Mouse (Mus musculus) heart, embryonic 16.5 days (tissue): ENCODE measurements around the gene Als2. TPM values are rescaled to one million over a fixed set of nuclear protein-coding genes. Genes with fewer than 3 reads are reported as not detected.

ENCODE experiments used
- ATAC-seq: fragments of 200-750 bp; cut with Nextera tagmentation; replicated peaks from 2 replicates; pipeline ENCODE4 v1.8.0; 2017; ENCODE audit warnings: moderate number of reproducible peaks; ENCODE audit not compliant: insufficient read depth, low FRiP score; ENCODE audit errors: extremely low read depth
- H3K27ac ChIP-seq: fragments of 300-500 bp; sonication (generic); 2 replicates; pipeline ENCODE4 v1.5.1; 2014; ENCODE audit warnings: mild to moderate bottlenecking, low read length, control low read depth, moderate library complexity
- H3K27me3 ChIP-seq: fragments of 300-500 bp; sonication (generic); 2 replicates; pipeline ENCODE4 v1.6.1; 2014; ENCODE audit warnings: low read length, mixed read lengths; ENCODE audit not compliant: control insufficient read depth, insufficient read depth
- H3K36me3 ChIP-seq: fragments of 300-500 bp; sonication (generic); 2 replicates; pipeline ENCODE4 v1.6.1; 2014; ENCODE audit not compliant: control insufficient read depth, insufficient read depth
- H3K4me1 ChIP-seq: fragments of 300-500 bp; sonication (generic); 2 replicates; pipeline ENCODE4 v1.6.1; 2014; ENCODE audit warnings: low read length, mixed read lengths; ENCODE audit not compliant: control insufficient read depth, insufficient read depth
- H3K4me2 ChIP-seq: fragments of 300-500 bp; sonication (generic); 2 replicates; pipeline ENCODE4 v1.6.1; 2014; ENCODE audit warnings: low read depth, mild to moderate bottlenecking, control low read depth, low read length
- H3K4me3 ChIP-seq: fragments of 300-500 bp; sonication (generic); 2 replicates; pipeline ENCODE4 v1.5.1; 2014; ENCODE audit warnings: mild to moderate bottlenecking, control low read depth, low read length
- H3K9ac ChIP-seq: fragments of 300-500 bp; sonication (generic); 2 replicates; pipeline ENCODE4 v1.6.1; 2014; ENCODE audit warnings: low read length, control low read depth
- H3K9me3 ChIP-seq: fragments of 300-500 bp; sonication (generic); replicated peaks from 2 replicates; pipeline ENCODE4 v1.6.1; 2016; ENCODE audit warnings: low read length; ENCODE audit not compliant: control insufficient read depth
- WGBS: fragments of 180-500 bp; shearing (Covaris S2); extraction: QIAGEN DNeasy Blood & Tissue Kit; methylation state at CpG from one replicate; pipeline ENCODE4 v1.1.7; 2014; 5-methylcytosine and 5-hydroxymethylcytosine counted together
- polyA plus RNA-seq: library from polyadenylated mRNA; unstranded; fragments of >200 nt; fragmentation: Nextera tagmentation; extraction: Ambion mirVana; gene quantifications from 2 replicates; pipeline ENCODE4 v1.2.1, GENCODE M21; 2015

Als2 gene
- polyA plus RNA-seq, 1 experiment from 2014 or later = 6.8 TPM

DNA sequence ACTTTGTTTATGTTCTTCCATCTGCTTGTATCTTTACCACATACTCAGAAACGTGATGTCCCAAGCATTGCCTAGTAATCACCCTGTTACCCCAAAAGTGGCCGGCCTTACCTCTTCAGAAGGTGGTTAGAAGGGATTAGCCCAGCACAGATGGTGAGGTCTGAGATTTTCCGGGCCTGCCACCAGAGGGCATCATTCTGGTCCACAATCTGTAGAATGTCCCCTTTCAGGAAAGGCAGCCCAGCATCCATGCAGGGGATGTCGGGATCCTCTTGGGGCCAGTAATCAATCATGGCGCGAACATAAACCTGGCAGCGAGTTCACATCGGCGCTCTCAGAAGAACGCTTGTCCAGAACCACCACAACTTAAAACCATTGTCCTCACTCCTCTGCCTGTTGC, 92.5 kb downstream of the Als2 start:
- 76% methylated on average over 10 of the region's 10 CpGs for WGBS
- no peak overlapping the region for H3K4me2 ChIP-seq
- H3K9ac ChIP-seq = no peak overlapping the region
- no peak overlapping the region for H3K4me3 ChIP-seq
- no peaks in the 10 kb centered on the region for H3K4me1 ChIP-seq
- no peaks in the 10 kb centered on the region for H3K36me3 ChIP-seq
- H3K27ac ChIP-seq = no peak overlapping the region
- H3K27me3 ChIP-seq = no peaks in the 10 kb centered on the region
- ATAC-seq = no peak
- H3K9me3 ChIP-seq = peaks cover 3% of the 10 kb centered on the region; the same call in 1 of the 2 replicates

- H3K4me3 ChIP-seq = no peak overlapping the region
- no peak overlapping the region for H3K4me2 ChIP-seq
- ATAC-seq = no peak
- no peaks in the 10 kb centered on the region for H3K36me3 ChIP-seq
- H3K9ac ChIP-seq = no peak overlapping the region
- H3K9me3 ChIP-seq = peaks cover 3% of the 10 kb centered on the region; the same call in 1 of the 2 replicates
- no peak overlapping the region for H3K27ac ChIP-seq
- no peaks in the 10 kb centered on the region for H3K4me1 ChIP-seq
- no peaks in the 10 kb centered on the region for H3K27me3 ChIP-seq
These were observed 94.2 kb downstream of the Als2 start for GRCm38 (mm10) chr1:59142809-59143208.

GRCm38 (mm10) chr1:59134419-59134818, 102.6 kb downstream of the Als2 start:
- 23% methylated on average over 5 of the region's 5 CpGs for WGBS
- ATAC-seq = peak; percentile 82
- Histone ChIP-seq H3K4me3 (no peak overlapping the region), H3K9ac (no peak overlapping the region), H3K27ac (no peak overlapping the region), H3K27me3 (peaks cover 10% of the 10 kb centered on the region; the same call in 1 of the 2 replicates), H3K9me3 (no peaks in the 10 kb centered on the region), H3K4me1 (peaks cover 7% of the 10 kb centered on the region; the same call in 1 of the 2 replicates), H3K36me3 (no peaks in the 10 kb centered on the region), H3K4me2 (peak overlapping the region; percentile 20; the same call in 1 of the 2 replicates)

DNA sequence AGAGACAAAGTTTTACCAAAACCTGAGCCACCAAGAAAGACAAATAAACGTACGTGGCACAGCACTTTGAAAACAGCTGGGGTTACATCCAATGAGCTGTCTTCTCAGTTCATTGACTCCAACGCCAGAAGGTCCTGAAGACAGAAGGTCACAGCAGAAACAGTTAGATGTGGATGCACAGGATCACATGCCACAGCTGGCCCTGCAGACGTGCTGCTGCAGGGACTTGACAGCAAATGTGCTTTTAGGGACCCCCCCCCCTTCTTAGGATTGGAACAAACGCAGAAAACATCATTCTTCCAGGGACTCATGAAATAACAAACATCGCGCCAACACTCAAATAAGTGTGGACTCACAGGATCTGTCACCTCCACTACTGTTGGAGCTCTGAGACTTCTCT, 108.2 kb downstream of the Als2 start:
- Histone ChIP-seq H3K27me3 (peaks cover 10% of the 10 kb centered on the region; the same call in 1 of the 2 replicates), H3K4me3 (no peak overlapping the region), H3K4me2 (no peak overlapping the region), H3K4me1 (peaks cover 1% of the 10 kb centered on the region; the same call in 1 of the 2 replicates), H3K36me3 (no peaks in the 10 kb centered on the region), H3K27ac (no peak overlapping the region), H3K9ac (no peak overlapping the region), H3K9me3 (no peaks in the 10 kb centered on the region)
- no peak for ATAC-seq
- 66% methylated on average over 7 of the region's 7 CpGs for WGBS

- 65% methylated on average over 5 of the region's 5 CpGs for WGBS
- H3K36me3 ChIP-seq = no peaks in the 10 kb centered on the region
- H3K4me2 ChIP-seq = no peak overlapping the region
- H3K27me3 ChIP-seq = no peaks in the 10 kb centered on the region; the same call in 1 of the 2 replicates
- H3K4me3 ChIP-seq = no peak overlapping the region
- no peak overlapping the region for H3K27ac ChIP-seq
- no peaks in the 10 kb centered on the region for H3K9me3 ChIP-seq
- no peaks in the 10 kb centered on the region for H3K4me1 ChIP-seq
- ATAC-seq = no peak
- H3K9ac ChIP-seq = no peak overlapping the region
These were observed 111.5 kb downstream of the Als2 start for GRCm38 (mm10) chr1:59125558-59125957.

DNA sequence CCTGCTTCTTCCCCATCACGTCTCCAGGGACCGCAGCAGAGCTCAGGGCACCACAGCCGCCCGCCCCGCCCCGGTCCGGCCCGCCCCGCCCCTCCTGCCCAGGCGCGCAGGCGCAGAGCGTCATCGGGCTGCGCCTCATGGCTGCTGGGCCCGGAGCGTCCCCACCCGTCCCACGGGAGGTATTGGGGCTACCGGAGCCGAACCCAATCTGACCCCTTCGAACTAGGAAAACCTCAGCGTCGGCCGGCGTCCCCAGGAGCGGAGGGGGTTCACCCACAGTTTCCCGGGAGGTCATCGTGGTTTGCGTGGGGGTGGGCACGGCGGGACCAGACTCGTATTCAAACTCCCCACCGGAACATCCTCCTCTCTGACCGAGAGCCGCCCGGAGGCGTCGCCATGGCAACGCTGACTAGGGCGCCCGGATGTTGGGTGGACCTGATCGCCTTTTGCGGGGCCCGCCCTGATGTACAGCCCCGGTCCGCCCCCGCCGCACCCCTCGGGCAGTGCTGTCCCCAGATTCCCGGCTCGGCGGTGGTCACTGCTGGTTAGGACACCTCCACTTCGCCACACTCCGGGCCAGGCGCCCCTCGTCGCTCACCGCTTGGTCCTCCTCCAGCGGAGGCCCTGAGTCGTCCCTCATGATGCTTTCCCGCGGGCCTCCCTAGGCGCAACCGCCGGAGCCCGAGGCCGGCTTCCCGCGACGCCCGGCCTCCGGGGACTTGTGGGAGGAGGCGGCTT, 117.1 kb downstream of the Als2 start, which contains the start of gene Tmem237:
Tmem237 (minus strand) TSS at position 689 of the 738 bp plus-strand sequence.
- Histone ChIP-seq H3K9ac (peak within 1 kb of the TSS; percentile 85), H3K36me3 (no peaks in the 10 kb centered on the region), H3K27me3 (no peaks in the 10 kb centered on the region), H3K4me3 (peak within 1 kb of the TSS; percentile 88), H3K9me3 (no peaks in the 10 kb centered on the region), H3K4me1 (0 out of 2 replicates have a peak, but pooled peaks cover 3% of the 10 kb centered on the region), H3K4me2 (peak within 1 kb of the TSS; percentile 70), H3K27ac (peak within 1 kb of the TSS; percentile 66)
- WGBS = under 1% methylated on average over 69 of the region's 74 CpGs
- peak; percentile 97 for ATAC-seq

Other genes with a start within 250 kb of the Als2 start
- gene C2cd6, start 142.3 kb downstream of the Als2 start, polyA plus RNA-seq = not detected in 2 replicates
- 13.5 and 15.4 TPM in 2 replicates for gene Tmem237, start 116.8 kb downstream of the Als2 start, polyA plus RNA-seq
- 0.74 and 1.7 TPM in 2 replicates for gene Mpp4, start 73.8 kb downstream of the Als2 start, polyA plus RNA-seq
- gene Cdk15, start 19.7 kb upstream of the Als2 start, polyA plus RNA-seq = 0.62 TPM in 1 of 2 replicates, not detected in the other
- gene Fzd7, start 245.2 kb upstream of the Als2 start, polyA plus RNA-seq = 2.9 and 3.2 TPM in 2 replicates